Mouse (Mus musculus) stomach, embryonic 14.5 days (tissue): Measurements from ENCODE around the gene Atp13a3. TPM values are rescaled to one million over a fixed set of nuclear protein-coding genes. Genes with fewer than 3 reads are reported as not detected.
A peak's percentile ranks its signal among the peaks of the same experiment; 100 is the strongest.

ENCODE experiments used
- ATAC-seq: fragments of 200-750 bp; cut with Nextera tagmentation; 2 replicates; pipeline ENCODE4 v1.8.0; 2017; ENCODE audit warnings: low read depth, moderate TSS enrichment; ENCODE audit not compliant: insufficient number of reproducible peaks, insufficient read depth, low FRiP score
- H3K27ac ChIP-seq: fragments of 300-500 bp; sonication (generic); 2 replicates; pipeline ENCODE4 v1.5.1; 2014; ENCODE audit warnings: mild to moderate bottlenecking, low read length, moderate library complexity, mixed read lengths
- H3K27me3 ChIP-seq: fragments of 300-500 bp; sonication (generic); 2 replicates; pipeline ENCODE4 v1.6.1; 2014; ENCODE audit warnings: low read length, control low read depth, mixed read lengths; ENCODE audit not compliant: control insufficient read depth, insufficient read depth
- H3K36me3 ChIP-seq: fragments of 300-500 bp; sonication (generic); 2 replicates; pipeline ENCODE4 v1.6.1; 2014; ENCODE audit warnings: mild to moderate bottlenecking, control low read depth, low read length, moderate library complexity, mixed read lengths; ENCODE audit not compliant: control insufficient read depth, insufficient read depth
- H3K4me1 ChIP-seq: fragments of 300-500 bp; sonication (generic); 2 replicates; pipeline ENCODE4 v1.6.1; 2014; ENCODE audit warnings: low read length, control low read depth, mixed read lengths; ENCODE audit not compliant: control insufficient read depth, insufficient read depth
- H3K4me2 ChIP-seq: fragments of 300-500 bp; sonication (generic); replicated peaks from 2 replicates; pipeline ENCODE4 v1.6.1; 2014; ENCODE audit warnings: low read depth, low read length, control low read depth
- H3K4me3 ChIP-seq: fragments of 300-500 bp; sonication (generic); 2 replicates; pipeline ENCODE4 v1.5.1; 2014; ENCODE audit warnings: low read depth, low read length, control low read depth
- H3K9ac ChIP-seq: fragments of 300-500 bp; sonication (generic); replicated peaks from 2 replicates; pipeline ENCODE4 v1.6.1; 2014; ENCODE audit warnings: low read depth, mild to moderate bottlenecking, control low read depth, low read length, moderate library complexity, mixed read lengths
- H3K9me3 ChIP-seq: fragments of 300-500 bp; sonication (generic); 2 replicates; pipeline ENCODE4 v1.6.1; 2016; ENCODE audit warnings: low read depth, low read length, control low read depth; ENCODE audit not compliant: control insufficient read depth
- WGBS: fragments of 180-500 bp; shearing (Covaris S2); extraction: QIAGEN DNeasy Blood & Tissue Kit; methylation state at CpG from one replicate; pipeline ENCODE4 v1.1.7; 2014; 5-methylcytosine and 5-hydroxymethylcytosine counted together
- polyA plus RNA-seq: library from polyadenylated mRNA; unstranded; fragments of >200 nt; fragmentation: Nextera tagmentation; extraction: Ambion mirVana; gene quantifications from 2 replicates; pipeline ENCODE4 v1.2.1, GENCODE M21; 2014

The Atp13a3 gene
- polyA plus RNA-seq, 1 experiment from 2014 or later, result 14.5 TPM

DNA sequence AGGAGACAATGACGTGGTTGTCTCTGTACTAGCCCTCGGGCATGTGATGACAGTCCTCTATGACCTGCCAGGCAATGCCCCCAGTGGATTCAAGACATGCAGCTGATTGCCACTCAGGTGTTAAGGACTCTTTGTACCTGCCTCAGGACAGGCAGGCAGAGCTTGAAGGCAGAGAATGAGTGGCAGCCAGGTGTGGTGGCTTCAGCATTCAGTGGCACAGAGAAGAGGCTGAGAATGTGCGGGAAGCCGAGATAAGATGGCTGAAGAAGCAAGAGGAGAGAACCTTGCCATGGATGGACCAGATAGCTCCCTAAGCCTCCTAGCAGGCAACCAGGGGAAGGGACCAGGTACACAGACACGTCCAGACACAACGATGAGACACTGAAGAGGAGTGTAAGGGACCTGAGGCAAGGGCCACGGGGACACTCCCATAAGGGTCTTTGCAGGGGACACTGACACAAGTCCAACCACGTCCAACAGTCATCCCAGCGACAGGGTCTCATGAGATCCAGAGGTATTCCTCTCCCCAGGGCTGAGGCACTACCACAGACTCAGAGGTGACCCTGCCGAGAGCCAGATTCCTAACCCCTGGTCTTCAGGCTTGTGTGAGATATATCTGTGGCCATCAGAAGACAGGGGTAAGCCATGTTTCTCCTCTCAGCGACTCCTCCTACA lies 109.0 kb downstream of the Atp13a3 start:
- H3K4me2 ChIP-seq, result no peak overlapping the region
- H3K27me3 ChIP-seq, result no peaks in the 10 kb centered on the region
- ATAC-seq, result no peak
- H3K27ac ChIP-seq, result no peak overlapping the region
- H3K4me1 ChIP-seq, result no peaks in the 10 kb centered on the region
- 88% methylated on average over 11 of the region's 11 CpGs for WGBS
- no peaks in the 10 kb centered on the region for H3K9me3 ChIP-seq
- no peak overlapping the region for H3K9ac ChIP-seq
- no peaks in the 10 kb centered on the region for H3K36me3 ChIP-seq
- no peak overlapping the region for H3K4me3 ChIP-seq

- Histone ChIP-seq H3K9me3 (no peaks in the 10 kb centered on the region), H3K4me3 (no peak overlapping the region), H3K4me1 (no peaks in the 10 kb centered on the region), H3K27me3 (no peaks in the 10 kb centered on the region), H3K4me2 (no peak overlapping the region), H3K36me3 (no peaks in the 10 kb centered on the region), H3K9ac (no peak overlapping the region), H3K27ac (no peak overlapping the region)
- 93% methylated on average over 7 of the region's 7 CpGs for WGBS
- no peak for ATAC-seq
These were observed 110.7 kb downstream of the Atp13a3 start for GRCm38 (mm10) chr16:30295106-30295505.

DNA sequence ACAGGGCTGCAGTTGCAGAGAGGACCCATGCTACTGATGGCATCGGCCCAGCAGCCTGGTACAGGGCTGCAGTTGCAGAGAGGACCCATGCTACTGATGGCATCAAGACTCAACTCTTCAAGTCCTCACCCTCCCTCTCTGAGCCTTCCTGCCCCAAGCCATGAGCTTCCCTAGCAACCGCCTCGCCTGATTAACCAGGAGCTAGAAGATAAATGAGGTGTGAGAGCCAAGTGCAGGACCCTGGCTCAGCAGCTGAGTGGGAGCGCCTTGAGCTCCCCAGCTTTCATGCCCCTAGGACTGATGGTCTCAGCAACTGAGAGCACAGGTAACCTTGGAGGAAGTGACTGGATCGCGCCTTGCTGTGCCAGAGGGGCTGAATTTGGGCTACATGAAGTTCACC lies 115.3 kb downstream of the Atp13a3 start:
- Histone ChIP-seq H3K9me3 (no peaks in the 10 kb centered on the region), H3K4me1 (no peaks in the 10 kb centered on the region), H3K36me3 (no peaks in the 10 kb centered on the region), H3K27me3 (no peaks in the 10 kb centered on the region), H3K4me3 (no peak overlapping the region), H3K9ac (no peak overlapping the region), H3K4me2 (no peak overlapping the region), H3K27ac (no peak overlapping the region)
- no peak for ATAC-seq
- WGBS, result 67% methylated on average over 6 of the region's 6 CpGs

DNA sequence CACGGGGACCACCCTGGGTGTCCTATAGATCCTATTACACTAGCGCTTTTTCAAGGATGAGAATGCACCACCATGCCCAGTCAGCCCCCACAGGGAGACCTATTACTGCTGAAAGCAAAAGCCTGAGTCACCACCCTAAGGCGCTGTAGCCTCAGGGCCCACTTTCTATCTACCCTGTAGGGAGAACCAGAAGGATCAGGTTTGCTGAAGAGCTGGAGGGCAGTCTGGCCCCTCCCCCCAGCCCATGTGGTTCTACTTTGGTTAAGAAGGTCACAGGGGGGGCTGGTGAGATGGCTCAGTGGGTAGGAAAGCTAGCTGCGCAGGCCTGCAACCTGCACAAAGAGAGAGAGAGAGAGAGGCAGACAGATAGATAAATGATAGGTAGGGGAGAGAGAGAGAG lies 120.1 kb downstream of the Atp13a3 start:
- Histone ChIP-seq H3K4me3 (no peak overlapping the region), H3K27me3 (peaks cover 7% of the 10 kb centered on the region; the same call in 1 of the 2 replicates), H3K9me3 (no peaks in the 10 kb centered on the region), H3K4me1 (peaks cover 9% of the 10 kb centered on the region; the same call in 1 of the 2 replicates), H3K9ac (no peak overlapping the region), H3K4me2 (no peak overlapping the region), H3K36me3 (no peaks in the 10 kb centered on the region), H3K27ac (no peak overlapping the region)
- 67% methylated on average over 4 of the region's 4 CpGs for WGBS
- ATAC-seq, result no peak

- 2% methylated on average over 15 of the region's 15 CpGs for WGBS
- Histone ChIP-seq H3K9ac (no peak overlapping the region), H3K36me3 (no peaks in the 10 kb centered on the region), H3K4me3 (0 out of 2 replicates have a peak overlapping the region, but pooled peaks have one; percentile 2), H3K27me3 (peaks cover 7% of the 10 kb centered on the region; the same call in 1 of the 2 replicates), H3K4me1 (peaks cover 9% of the 10 kb centered on the region; the same call in 1 of the 2 replicates), H3K4me2 (peak overlapping the region; percentile 51), H3K27ac (no peak overlapping the region), H3K9me3 (no peaks in the 10 kb centered on the region)
- no peak for ATAC-seq
These were observed 121.9 kb downstream of the Atp13a3 start for GRCm38 (mm10) chr16:30283743-30284337.

GRCm38 (mm10) chr16:30282844-30283495 lies 122.8 kb downstream of the Atp13a3 start, which contains the start of gene Lrrc15:
Lrrc15 (minus strand) TSS chr16:30283256.
- no peak within 1 kb of the TSS for H3K9ac ChIP-seq
- peaks cover 7% of the 10 kb centered on the region; the same call in 1 of the 2 replicates for H3K27me3 ChIP-seq
- H3K4me2 ChIP-seq, result peak within 1 kb of the TSS; percentile 51
- no peaks in the 10 kb centered on the region for H3K36me3 ChIP-seq
- peaks cover 9% of the 10 kb centered on the region; the same call in 1 of the 2 replicates for H3K4me1 ChIP-seq
- WGBS, result 9% methylated on average over 34 of the region's 34 CpGs
- no peak; the same call in 1 of the 2 replicates for ATAC-seq
- peak within 1 kb of the TSS; percentile 16; the same call in 1 of the 2 replicates for H3K4me3 ChIP-seq
- H3K9me3 ChIP-seq, result no peaks in the 10 kb centered on the region
- no peak within 1 kb of the TSS for H3K27ac ChIP-seq

GRCm38 (mm10) chr16:30280676-30281297 lies 125.0 kb downstream of the Atp13a3 start:
- Histone ChIP-seq H3K9ac (no peak overlapping the region), H3K4me1 (peaks cover 9% of the 10 kb centered on the region; the same call in 1 of the 2 replicates), H3K9me3 (no peaks in the 10 kb centered on the region), H3K4me2 (no peak overlapping the region), H3K27me3 (peaks cover 7% of the 10 kb centered on the region; the same call in 1 of the 2 replicates), H3K27ac (no peak overlapping the region), H3K4me3 (no peak overlapping the region), H3K36me3 (no peaks in the 10 kb centered on the region)
- ATAC-seq, result no peak
- WGBS, result 15% methylated on average over 4 of the region's 4 CpGs

DNA sequence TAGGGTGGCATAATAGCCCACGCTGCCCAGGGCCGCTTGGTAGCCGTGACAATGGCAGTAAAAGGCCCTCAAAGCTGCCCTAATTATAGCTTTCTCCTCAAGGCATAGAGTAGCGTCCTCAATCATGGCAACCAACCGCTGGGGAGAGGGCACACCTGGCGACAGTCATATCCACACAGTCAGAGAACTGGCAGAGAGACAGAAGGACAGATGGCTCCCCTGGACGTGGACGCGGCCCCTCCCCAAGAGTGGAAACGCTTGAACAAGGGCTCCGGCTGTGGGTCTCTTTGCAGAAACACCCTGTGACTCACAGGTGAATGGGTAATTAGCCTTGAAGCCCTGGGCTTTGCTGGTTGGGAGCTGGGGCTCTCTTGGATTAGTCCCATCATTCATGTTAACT lies 127.4 kb downstream of the Atp13a3 start:
- Histone ChIP-seq H3K4me3 (no peak overlapping the region), H3K27me3 (peaks cover 7% of the 10 kb centered on the region; the same call in 1 of the 2 replicates), H3K4me2 (no peak overlapping the region), H3K9me3 (no peaks in the 10 kb centered on the region), H3K4me1 (peaks cover 9% of the 10 kb centered on the region; the same call in 1 of the 2 replicates), H3K36me3 (no peaks in the 10 kb centered on the region), H3K27ac (no peak overlapping the region), H3K9ac (no peak overlapping the region)
- WGBS, result 77% methylated on average over 11 of the region's 11 CpGs
- ATAC-seq, result no peak
